Mouse (Mus musculus) embryonic facial prominence, embryonic 15.5 days (tissue): ENCODE measurements around the gene Hist1h1e. TPM values are rescaled to one million over a fixed set of nuclear protein-coding genes. Genes with fewer than 3 reads are reported as not detected.
"Not testable (repeated sequence)": the region's sequence is repeated elsewhere in the genome, so short reads cannot be mapped to it uniquely, and the experiment has no call there.

Experiments used
- ATAC-seq: fragments of 200-750 bp; cut with Nextera tagmentation; 2 replicates; pipeline ENCODE4 v1.8.0; 2017; ENCODE audit warnings: low read depth, moderate TSS enrichment; ENCODE audit not compliant: insufficient number of reproducible peaks, low FRiP score, low TSS enrichment
- H3K27ac ChIP-seq: fragments of 300-500 bp; sonication (generic); replicated peaks from 2 replicates; pipeline ENCODE4 v1.5.1; 2015; ENCODE audit warnings: mild to moderate bottlenecking, inconsistent platforms
- H3K27me3 ChIP-seq: fragments of 300-500 bp; sonication (generic); 2 replicates; pipeline ENCODE4 v1.6.1; 2015; ENCODE audit warnings: inconsistent platforms
- H3K36me3 ChIP-seq: fragments of 300-500 bp; sonication (generic); 2 replicates; pipeline ENCODE4 v1.6.1; 2015; ENCODE audit warnings: mild to moderate bottlenecking, inconsistent platforms
- H3K4me1 ChIP-seq: fragments of 300-500 bp; sonication (generic); 2 replicates; pipeline ENCODE4 v1.6.1; 2015; ENCODE audit warnings: inconsistent platforms
- H3K4me2 ChIP-seq: fragments of 300-500 bp; sonication (generic); replicated peaks from 2 replicates; pipeline ENCODE4 v1.6.1; 2015; ENCODE audit warnings: mild to moderate bottlenecking, inconsistent platforms
- H3K4me3 ChIP-seq: fragments of 300-500 bp; sonication (generic); replicated peaks from 2 replicates; pipeline ENCODE4 v1.5.1; 2015; ENCODE audit warnings: mild to moderate bottlenecking, inconsistent platforms
- H3K9ac ChIP-seq: fragments of 300-500 bp; sonication (generic); 2 replicates; pipeline ENCODE4 v1.6.1; 2015; ENCODE audit warnings: inconsistent platforms
- H3K9me3 ChIP-seq: fragments of 300-500 bp; sonication (generic); replicated peaks from 2 replicates; pipeline ENCODE4 v1.6.1; 2016; ENCODE audit warnings: inconsistent platforms
- WGBS: fragments of 180-500 bp; shearing (Covaris S2); methylation state at CpG from one replicate; pipeline ENCODE4 v1.1.7; 2015; 5-methylcytosine and 5-hydroxymethylcytosine counted together
- polyA plus RNA-seq: library from polyadenylated mRNA; unstranded; fragments of >200 nt; fragmentation: Nextera tagmentation; extraction: Ambion mirVana; gene quantifications from 2 replicates; pipeline ENCODE4 v1.2.1, GENCODE M21; 2015

Gene Hist1h1e
- polyA plus RNA-seq = 14.7 and 20.7 TPM in 2 replicates

- under 1% methylated on average over 50 of the region's 53 CpGs for WGBS
- peak; percentile 92 for ATAC-seq
- H3K27ac ChIP-seq = peak within 1 kb of the TSS; percentile 98
- not testable (repeated sequence) for H3K9me3 ChIP-seq, H3K4me1 ChIP-seq, H3K27me3 ChIP-seq, H3K36me3 ChIP-seq
- peak within 1 kb of the TSS; percentile 86 for H3K4me2 ChIP-seq
- peak within 1 kb of the TSS; percentile 54 for H3K4me3 ChIP-seq
- peak within 1 kb of the TSS; percentile 83 for H3K9ac ChIP-seq
Observed at GRCm38 (mm10) chr13:23622175-23622671, at the start of gene Hist1h1e. Gene Hist1h1e (minus strand): TSS chr13:23622558.

GRCm38 (mm10) chr13:23662536-23662935 lies 40.2 kb upstream of the Hist1h1e start:
- no peak overlapping the region for H3K4me3 ChIP-seq
- no peaks in the 10 kb centered on the region for H3K36me3 ChIP-seq
- 68% methylated on average over 3 of the region's 3 CpGs for WGBS
- H3K27ac ChIP-seq = no peak overlapping the region
- H3K27me3 ChIP-seq = no peaks in the 10 kb centered on the region
- no peaks in the 10 kb centered on the region for H3K4me1 ChIP-seq
- H3K9ac ChIP-seq = no peak overlapping the region
- H3K9me3 ChIP-seq = no peaks in the 10 kb centered on the region
- no peak overlapping the region for H3K4me2 ChIP-seq
- ATAC-seq = no peak

GRCm38 (mm10) chr13:23659636-23660366 lies 37.4 kb upstream of the Hist1h1e start:
- Histone ChIP-seq H3K9ac (no peak overlapping the region), H3K9me3 (no peaks in the 10 kb centered on the region), H3K4me3 (no peak overlapping the region), H3K4me2 (no peak overlapping the region), H3K36me3 (no peaks in the 10 kb centered on the region), H3K27me3 (no peaks in the 10 kb centered on the region), H3K27ac (no peak overlapping the region), H3K4me1 (no peaks in the 10 kb centered on the region)
- ATAC-seq = no peak
- WGBS = 67% methylated on average over 6 of the region's 6 CpGs

- ATAC-seq = no peak
- WGBS = 34% methylated on average over 1 of the region's 1 CpGs
- no peaks in the 10 kb centered on the region for H3K36me3 ChIP-seq
- no peak overlapping the region for H3K27ac ChIP-seq
- H3K9me3 ChIP-seq = no peaks in the 10 kb centered on the region
- H3K4me2 ChIP-seq = no peak overlapping the region
- no peaks in the 10 kb centered on the region for H3K4me1 ChIP-seq
- H3K4me3 ChIP-seq = no peak overlapping the region
- H3K9ac ChIP-seq = no peak overlapping the region
- no peaks in the 10 kb centered on the region for H3K27me3 ChIP-seq
Observed at GRCm38 (mm10) chr13:23630653-23631052, 8.3 kb upstream of the Hist1h1e start.

- H3K4me1 ChIP-seq = peaks cover 10% of the 10 kb centered on the region
- H3K36me3 ChIP-seq = no peaks in the 10 kb centered on the region
- H3K27me3 ChIP-seq = no peaks in the 10 kb centered on the region
- H3K27ac ChIP-seq = peak overlapping the region; percentile 98
- WGBS = 26% methylated on average over 7 of the region's 7 CpGs
- peak overlapping the region; percentile 86 for H3K4me2 ChIP-seq
- H3K9me3 ChIP-seq = no peaks in the 10 kb centered on the region
- no peak for ATAC-seq
- H3K9ac ChIP-seq = no peak overlapping the region
- H3K4me3 ChIP-seq = peak overlapping the region; percentile 54
Observed at GRCm38 (mm10) chr13:23622861-23623450, 598 bp upstream of the Hist1h1e start.

- Histone ChIP-seq H3K36me3 (no peaks in the 10 kb centered on the region), H3K9ac (peak overlapping the region; percentile 83), H3K9me3 (no peaks in the 10 kb centered on the region), H3K4me3 (peak overlapping the region; percentile 54), H3K4me1 (peaks cover 10% of the 10 kb centered on the region), H3K4me2 (peak overlapping the region; percentile 86), H3K27me3 (no peaks in the 10 kb centered on the region), H3K27ac (peak overlapping the region; percentile 98)
- peak; percentile 89 for ATAC-seq
- WGBS = under 1% methylated on average over 18 of the region's 18 CpGs
Observed at GRCm38 (mm10) chr13:23621532-23622174, 705 bp downstream of the Hist1h1e start.

- H3K27ac ChIP-seq = peak within 1 kb of the TSS; percentile 98
- peak within 1 kb of the TSS; percentile 86 for H3K4me2 ChIP-seq
- H3K4me1 ChIP-seq = peaks cover 10% of the 10 kb centered on the region
- H3K27me3 ChIP-seq = no peaks in the 10 kb centered on the region
- H3K9ac ChIP-seq = peak within 1 kb of the TSS; percentile 83
- no peaks in the 10 kb centered on the region for H3K36me3 ChIP-seq
- under 1% methylated on average over 27 of the region's 27 CpGs for WGBS
- peak; percentile 88 for ATAC-seq
- H3K9me3 ChIP-seq = no peaks in the 10 kb centered on the region
- peak within 1 kb of the TSS; percentile 54 for H3K4me3 ChIP-seq
Observed at GRCm38 (mm10) chr13:23620733-23621531, 1.4 kb downstream of the Hist1h1e start, which contains the start of gene Hist1h2be. Gene Hist1h2be (minus strand): TSS chr13:23621124.

GRCm38 (mm10) chr13:23620056-23620732 lies 2.2 kb downstream of the Hist1h1e start:
- H3K36me3 ChIP-seq = no peaks in the 10 kb centered on the region
- H3K9me3 ChIP-seq = no peaks in the 10 kb centered on the region
- H3K4me1 ChIP-seq = peaks cover 10% of the 10 kb centered on the region
- no peak for ATAC-seq
- 38% methylated on average over 12 of the region's 12 CpGs for WGBS
- H3K27me3 ChIP-seq = no peaks in the 10 kb centered on the region
- peak overlapping the region; percentile 86 for H3K4me2 ChIP-seq
- H3K27ac ChIP-seq = peak overlapping the region; percentile 98
- H3K4me3 ChIP-seq = peak overlapping the region; percentile 54
- peak overlapping the region; percentile 50 for H3K9ac ChIP-seq

GRCm38 (mm10) chr13:23611638-23612037 lies 10.7 kb downstream of the Hist1h1e start:
- Histone ChIP-seq H3K4me3 (no peak overlapping the region), H3K4me2 (no peak overlapping the region), H3K9ac (no peak overlapping the region), H3K27me3 (no peaks in the 10 kb centered on the region), H3K36me3 (no peaks in the 10 kb centered on the region), H3K27ac (no peak overlapping the region), H3K9me3 (no peaks in the 10 kb centered on the region), H3K4me1 (no peaks in the 10 kb centered on the region)
- no peak for ATAC-seq
- 85% methylated on average over 3 of the region's 3 CpGs for WGBS

- H3K9me3 ChIP-seq = no peaks in the 10 kb centered on the region
- H3K27me3 ChIP-seq = no peaks in the 10 kb centered on the region
- no peaks in the 10 kb centered on the region for H3K36me3 ChIP-seq
- no peak for ATAC-seq
- no peak overlapping the region for H3K9ac ChIP-seq
- no peak overlapping the region for H3K4me2 ChIP-seq
- H3K4me1 ChIP-seq = no peaks in the 10 kb centered on the region
- no peak overlapping the region for H3K4me3 ChIP-seq
- H3K27ac ChIP-seq = no peak overlapping the region
- 59% methylated on average over 2 of the region's 2 CpGs for WGBS
Observed at GRCm38 (mm10) chr13:23610393-23610792, 12.0 kb downstream of the Hist1h1e start.
